Mouse (Mus musculus): Measurements from ENCODE around the gene D630003M21Rik. TPM values are rescaled to one million over a fixed set of nuclear protein-coding genes. Genes with fewer than 3 reads are reported as not detected.

Gene D630003M21Rik
- polyA plus RNA-seq, 1 experiment from 2014 or later, result 2.9 TPM

Small RNA genes within 50 kb of the gene (microRNA-seq; reads per million reads assigned to microRNA genes)
- not detected for gene Mir7685

Other genes with a start within 250 kb of the D630003M21Rik start
- 18.4 and 20.2 TPM in 2 replicates for gene Tti1, start 200.8 kb downstream of the D630003M21Rik start, polyA plus RNA-seq (2015; fragmentation: Nextera tagmentation; extraction: Ambion mirVana)
- 33.0 and 34.2 TPM in 2 replicates for gene Rprd1b, start 200.7 kb downstream of the D630003M21Rik start, polyA plus RNA-seq (2015; fragmentation: Nextera tagmentation; extraction: Ambion mirVana)
- gene Tgm2, start 82.8 kb downstream of the D630003M21Rik start, polyA plus RNA-seq (2015; fragmentation: Nextera tagmentation; extraction: Ambion mirVana), result 94.9 and 96.5 TPM in 2 replicates
- not detected in 2 replicates for gene Bpi, start 28.9 kb upstream of the D630003M21Rik start, polyA plus RNA-seq (2015; fragmentation: Nextera tagmentation; extraction: Ambion mirVana)
- 3.8 and 4.6 TPM in 2 replicates for gene Lbp, start 77.3 kb upstream of the D630003M21Rik start, polyA plus RNA-seq (2015; fragmentation: Nextera tagmentation; extraction: Ambion mirVana)
- gene Snhg11, start 146.4 kb upstream of the D630003M21Rik start, polyA plus RNA-seq (2015; fragmentation: Nextera tagmentation; extraction: Ambion mirVana), result 4.6 and 5.7 TPM in 2 replicates
- gene Ralgapb, start 180.6 kb upstream of the D630003M21Rik start, polyA plus RNA-seq (2015; fragmentation: Nextera tagmentation; extraction: Ambion mirVana), result 7.5 and 9.4 TPM in 2 replicates